Mouse (Mus musculus) heart, postnatal 36 days (tissue): Measurements from ENCODE around the gene Nat14. TPM values are rescaled to one million over a fixed set of nuclear protein-coding genes. Genes with fewer than 3 reads are reported as not detected.
"Not testable (repeated sequence)": the region's sequence is repeated elsewhere in the genome, so short reads cannot be mapped to it uniquely, and the experiment has no call there.

ENCODE experiments used
- DNase-seq, 2 experiments: peaks; one replicate each; pipeline ENCODE4 v3.0.0; 2021 to 2022
- intact Hi-C: fragments of 180-260 bp; cut with DNase I; formaldehyde crosslinking; loops from one replicate; pipeline ENCODE4 v1.15.1; 2025
- total RNA-seq, 2 experiments: library from RNA; stranded (reverse); gene quantifications; 2 replicates each; pipeline ENCODE4 v1.2.3; 2021

The Nat14 gene
- total RNA-seq = 1 to 10 TPM; 4.3 to 5.1 TPM

DNA sequence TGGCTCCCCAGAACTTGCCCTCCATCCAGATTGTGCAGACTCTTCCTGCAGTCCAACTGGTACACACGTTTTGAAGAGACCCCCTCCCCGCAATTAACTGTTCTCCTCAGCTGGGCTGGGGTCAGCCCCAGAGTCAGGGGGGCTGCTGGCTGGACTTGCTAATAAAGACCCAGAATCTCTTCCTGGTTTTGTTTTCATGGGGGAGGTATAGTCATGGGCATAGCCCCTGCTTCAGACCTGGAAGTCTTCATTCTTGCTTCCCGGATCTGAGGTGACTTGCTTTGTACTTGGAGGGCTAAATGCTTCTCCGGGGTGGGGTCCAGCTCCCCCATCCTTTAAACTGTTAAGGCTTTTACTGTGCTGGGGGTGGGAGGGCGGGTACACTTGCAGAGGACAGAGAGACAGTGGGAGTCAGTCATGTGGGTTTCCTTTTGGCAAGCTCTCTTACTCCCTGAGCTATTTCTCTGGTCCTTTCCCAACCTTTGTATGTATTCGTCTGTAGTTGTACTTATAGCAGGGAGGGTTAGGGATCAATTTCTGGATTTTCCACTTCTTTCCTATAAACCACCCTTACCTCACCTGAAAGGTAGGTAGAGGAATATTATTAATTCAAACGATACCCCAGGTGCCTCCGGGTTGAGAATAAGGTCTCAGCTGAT is at the start of gene Nat14:
Gene Nat14 (plus strand): TSS at position 205 of the 659 bp plus-strand sequence.
- intact Hi-C loops = loop anchor here (10.0 kb wide), 3 partner anchors 267 to 777 kb away; partner anchors contain the start of gene Ppp6r1
- DNase-seq = no peak

- peak; percentile 80 to 82 for DNase-seq
- intact Hi-C loops = no loop called here
These were observed 45.0 kb upstream of the Nat14 start, which contains the start of gene Isoc2a for GRCm38 (mm10) chr7:4876753-4877221. Gene Isoc2a (plus strand): TSS chr7:4877153.

DNA sequence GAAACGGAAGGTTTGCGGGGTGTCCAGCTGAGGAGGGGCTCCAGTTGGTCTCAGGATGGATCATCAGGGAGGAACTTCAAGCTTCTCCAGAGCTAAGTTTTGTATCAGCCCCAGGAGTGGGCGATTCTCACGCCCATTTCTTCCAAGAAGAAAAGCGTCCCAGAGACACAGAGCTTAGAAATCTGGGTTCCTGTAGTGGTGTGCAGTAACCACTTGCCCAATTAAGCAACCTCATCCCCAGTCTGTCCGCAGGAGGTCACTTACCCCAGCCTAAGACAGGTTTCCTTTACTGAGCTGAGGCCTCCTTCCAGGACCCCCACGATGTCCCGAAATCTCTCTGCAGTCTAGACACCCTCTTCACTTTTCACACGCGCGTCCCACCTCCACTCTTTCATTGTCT is 44.6 kb upstream of the Nat14 start:
- no peak for DNase-seq
- intact Hi-C loops = no loop called here

- DNase-seq = no peak
- intact Hi-C loops = no loop called here
These were observed 43.6 kb upstream of the Nat14 start for GRCm38 (mm10) chr7:4878186-4878585.

DNA sequence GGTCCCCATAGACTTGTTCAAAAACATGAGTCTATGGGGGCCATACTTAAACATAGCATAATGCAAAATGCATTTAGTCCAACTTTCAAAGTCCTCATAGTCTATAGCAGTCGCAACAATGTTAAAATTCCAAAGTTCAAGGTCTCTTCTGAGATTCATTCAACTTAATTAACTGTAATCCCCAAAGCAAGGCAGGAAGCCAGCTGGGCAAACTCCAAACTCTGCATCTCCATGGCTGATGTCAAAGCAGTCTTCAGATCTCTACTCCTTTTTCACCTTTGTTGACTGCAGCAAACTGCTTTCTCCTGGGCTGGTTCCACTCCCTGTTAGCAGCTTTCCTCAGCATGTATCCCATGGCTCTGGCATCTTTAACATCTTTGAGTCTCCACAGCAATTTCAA is 42.8 kb upstream of the Nat14 start:
- intact Hi-C loops, DNase-seq: not testable (repeated sequence)

- peak in 1 of 2 experiments; percentile 25 for DNase-seq
- intact Hi-C loops = no loop called here
These were observed 35.1 kb upstream of the Nat14 start for GRCm38 (mm10) chr7:4886680-4887079.

DNA sequence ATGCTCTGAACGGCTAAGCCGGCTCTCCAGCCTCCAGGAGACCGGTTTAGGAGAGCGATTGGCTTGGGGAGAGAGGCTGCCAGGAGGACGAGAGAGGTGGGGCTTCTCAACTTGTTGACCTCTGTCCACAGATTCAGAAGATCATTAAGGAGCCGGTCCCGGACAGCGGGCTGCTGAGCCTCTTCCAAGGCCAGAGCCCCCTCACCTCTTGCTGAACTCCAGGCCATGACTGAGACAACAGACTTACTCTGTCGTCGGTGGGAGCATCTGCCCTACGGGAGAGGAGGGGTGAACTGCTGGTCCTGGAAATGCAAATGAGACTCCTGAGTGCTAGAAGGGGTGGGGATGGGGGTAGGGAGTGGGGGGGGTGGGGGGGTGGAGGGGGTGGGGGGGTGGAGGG is 26.6 kb upstream of the Nat14 start:
- intact Hi-C loops = no loop called here
- no peak for DNase-seq

DNA sequence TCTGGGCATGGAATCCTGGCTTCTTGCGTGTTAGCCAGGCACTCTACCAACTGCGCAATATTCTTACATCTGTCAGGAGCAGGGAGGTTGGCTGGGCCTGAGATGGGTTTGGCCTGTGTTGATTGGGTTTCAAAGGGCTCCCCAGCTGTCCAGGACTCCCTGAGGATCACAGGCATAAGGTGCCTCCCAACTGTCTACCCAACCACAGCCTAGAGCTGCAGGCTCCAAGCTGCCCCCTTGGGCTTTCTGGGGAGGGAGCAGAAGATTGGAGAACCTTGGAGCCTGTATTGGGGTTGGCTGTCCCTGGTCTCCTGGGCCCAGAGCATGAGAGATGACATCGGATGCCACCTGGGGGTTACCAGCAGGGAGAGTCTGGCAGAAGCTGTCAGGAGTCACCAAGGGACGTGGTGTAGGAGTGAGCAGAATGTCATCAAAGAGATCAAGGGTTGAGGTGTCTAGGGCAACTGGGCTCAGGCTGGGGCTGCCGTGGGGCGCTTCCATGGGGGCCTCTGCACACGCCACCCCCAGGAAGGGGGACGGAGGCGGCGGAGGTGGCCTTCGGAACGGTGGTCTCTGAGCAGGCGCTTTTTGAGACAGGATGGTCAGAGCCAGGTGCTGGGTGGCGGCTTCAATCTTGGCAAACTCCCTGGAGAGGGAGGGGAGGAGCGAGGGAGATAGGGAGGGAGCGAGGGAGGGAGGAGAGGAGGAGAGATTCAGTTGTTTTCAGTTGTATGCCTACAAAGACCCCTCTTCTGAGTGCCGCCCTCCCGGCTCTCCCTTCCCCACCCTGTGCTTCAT is 22.8 kb upstream of the Nat14 start:
- intact Hi-C loops = no loop called here
- DNase-seq = no peak

- peak; percentile 32 to 53 for DNase-seq
- intact Hi-C loops = no loop called here
These were observed 21.9 kb upstream of the Nat14 start for GRCm38 (mm10) chr7:4899649-4900522.

- no peak for DNase-seq
These were observed 21.3 kb upstream of the Nat14 start for GRCm38 (mm10) chr7:4900523-4900851.

GRCm38 (mm10) chr7:4901171-4901570 is 20.7 kb upstream of the Nat14 start:
- intact Hi-C loops = no loop called here
- DNase-seq = peak in 1 of 2 experiments; percentile 25

More at GRCm38 (mm10) chr7:4900523-4900851, 21.3 kb upstream of the Nat14 start:
- intact Hi-C loops = no loop called here

- no peak for DNase-seq
- intact Hi-C loops = no loop called here
These were observed 19.4 kb upstream of the Nat14 start for GRCm38 (mm10) chr7:4902404-4902803.

DNA sequence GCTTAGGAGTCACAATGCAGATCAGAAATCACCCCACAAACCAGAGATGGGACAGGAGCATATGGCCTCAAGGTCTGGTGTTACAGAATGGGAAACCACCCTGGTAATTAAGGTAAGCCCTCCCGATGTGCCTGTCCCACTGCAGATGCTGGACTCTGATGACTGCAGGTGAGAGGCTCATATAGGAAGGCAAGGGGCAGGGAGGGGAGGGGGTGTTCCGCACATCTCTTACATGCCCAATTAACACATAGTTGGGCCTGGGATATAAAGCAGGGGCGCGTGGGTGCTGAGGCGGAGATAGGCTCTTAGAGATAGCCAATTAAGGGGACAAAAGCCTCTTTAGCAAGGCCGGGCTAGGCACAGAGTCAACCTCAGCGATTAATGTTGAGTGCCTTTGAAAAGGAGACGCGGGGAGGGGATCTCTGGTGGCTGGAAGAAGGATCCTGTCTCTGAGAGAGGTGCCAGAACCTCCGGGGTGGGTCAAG is 15.3 kb upstream of the Nat14 start, which contains the start of gene Gm36210:
Gene Gm36210 (minus strand): TSS at position 51 of the 485 bp plus-strand sequence.
- DNase-seq = no peak
- intact Hi-C loops = no loop called here

GRCm38 (mm10) chr7:4911561-4911960 is 10.3 kb upstream of the Nat14 start:
- intact Hi-C loops = loop anchor here (1.0 kb wide), 1 partner anchor 29 kb away; no protein-coding TSS in a partner anchor
- peak; percentile 57 to 80 for DNase-seq

GRCm38 (mm10) chr7:4912248-4912647 is 9.6 kb upstream of the Nat14 start:
- DNase-seq = no peak
- intact Hi-C loops = no loop called here

DNA sequence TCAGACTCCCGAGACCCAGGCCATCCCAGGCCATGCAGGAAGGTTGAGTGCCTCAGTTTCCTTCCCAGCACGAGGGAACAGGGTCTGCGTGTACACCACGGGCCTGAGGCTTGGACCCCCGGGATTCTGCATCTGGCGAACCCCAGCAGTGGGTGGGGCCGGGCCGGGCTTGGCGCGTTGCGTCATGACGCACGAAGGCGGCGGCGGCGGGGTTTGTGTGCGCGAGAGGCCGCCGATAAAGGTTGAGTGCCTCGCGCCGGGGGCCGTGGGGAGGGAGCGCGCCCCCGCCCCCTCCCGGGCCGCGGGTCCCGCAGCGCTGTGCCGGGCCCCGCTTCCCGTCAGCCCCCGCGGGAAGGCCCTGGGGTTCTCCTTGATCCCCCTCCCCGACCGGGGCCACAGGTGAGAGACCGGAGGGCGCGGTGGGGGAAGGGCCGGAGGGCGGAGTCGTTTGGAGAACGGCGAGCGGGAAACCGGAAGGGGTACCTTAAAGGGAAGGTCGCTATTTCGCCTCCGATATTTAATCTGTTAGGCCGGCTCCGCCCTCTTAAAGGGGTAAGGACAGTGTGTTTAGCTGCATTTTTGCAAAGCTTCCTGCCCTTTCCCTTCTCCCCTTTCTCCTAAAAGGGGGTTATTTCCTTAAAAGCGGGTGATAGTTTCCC is 6.7 kb upstream of the Nat14 start, which contains the start of gene Zfp628:
Gene Zfp628 (plus strand): TSS at position 211 of the 659 bp plus-strand sequence.
- DNase-seq = peak; percentile 93 to 97
- intact Hi-C loops = loop anchor here (1.0 to 2.0 kb wide), 2 partner anchors 9 to 102 kb away; partner anchors contain the start of gene Ube2s

DNA sequence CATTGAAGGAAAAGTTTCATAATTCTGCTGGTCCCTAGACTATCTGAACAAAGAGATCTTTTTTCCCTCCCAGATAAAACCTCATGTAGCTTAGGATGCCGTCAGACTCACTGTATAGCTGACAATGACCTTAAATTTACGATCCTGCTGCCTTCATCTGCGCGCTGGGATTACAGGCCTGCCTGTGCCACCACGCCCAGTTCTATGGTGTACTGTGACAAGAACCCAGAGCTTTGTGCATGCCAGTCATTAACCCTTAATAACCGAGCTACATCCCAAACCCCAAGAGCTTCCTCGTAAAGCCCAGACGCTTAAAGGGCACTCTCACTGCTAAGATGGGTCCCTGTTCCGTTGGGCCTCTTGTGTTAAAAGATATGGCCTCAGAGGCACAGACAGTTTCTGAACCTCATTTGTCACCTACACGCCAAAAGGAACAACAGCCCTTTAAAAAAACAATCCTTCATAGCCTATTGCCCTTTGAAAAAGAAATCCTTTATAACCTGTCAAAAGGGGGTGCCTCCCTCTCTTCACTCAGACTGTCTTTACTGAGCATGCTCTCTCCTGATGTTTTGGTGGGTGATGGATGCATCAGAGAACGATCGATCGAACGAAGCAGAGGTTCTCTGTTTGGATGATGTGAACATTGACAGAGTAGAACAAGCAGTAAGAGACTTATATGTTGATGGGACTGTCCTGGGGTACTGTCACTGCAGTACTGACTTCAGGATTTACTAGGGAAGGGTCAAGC is 6.0 kb upstream of the Nat14 start:
- intact Hi-C loops = loop anchor here (1.0 to 2.0 kb wide), 2 partner anchors 8 to 103 kb away; partner anchors contain the start of gene Ube2s
- no peak for DNase-seq

GRCm38 (mm10) chr7:4917494-4917893 is 4.3 kb upstream of the Nat14 start:
- intact Hi-C loops = no loop called here

DNA sequence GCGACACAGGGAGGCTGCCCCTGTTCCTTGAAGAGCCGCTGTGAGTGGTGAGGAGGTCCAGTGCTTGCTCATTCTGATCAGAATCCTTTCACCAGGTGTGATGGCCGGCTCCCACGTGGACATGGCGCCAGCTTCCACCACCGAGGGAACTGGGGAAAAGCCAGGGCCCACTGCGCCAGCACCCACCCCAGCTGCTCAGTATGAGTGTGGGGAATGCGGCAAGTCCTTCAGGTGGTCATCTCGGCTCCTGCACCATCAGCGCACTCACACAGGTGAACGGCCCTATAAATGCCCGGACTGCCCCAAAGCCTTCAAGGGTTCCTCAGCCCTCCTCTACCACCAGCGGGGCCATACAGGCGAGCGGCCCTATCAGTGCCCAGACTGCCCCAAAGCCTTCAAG is 3.1 kb upstream of the Nat14 start:
- no peak for DNase-seq
- intact Hi-C loops = no loop called here

More at GRCm38 (mm10) chr7:4917494-4917893, 4.3 kb upstream of the Nat14 start:
- no peak for DNase-seq
